7 mouse cellular contexts compared by ENCODE assay signal in genomic region chr2:71873474-71874322, GRCm38 (mm10). TPM values are rescaled to one million over a fixed set of nuclear protein-coding genes. Genes with fewer than 3 reads are reported as not detected.
A peak's percentile ranks its signal among the peaks of the same experiment; 100 is the strongest.
DNase-seq lines count a peak whose midpoint lies in the region; ATAC-seq and TF ChIP-seq lines count a peak whose summit lies in the region.

No protein-coding gene starts in this region.

- peak; percentile 71 for ATAC-seq in embryonic facial prominence, embryonic 15.5 days (ENCODE audit: insufficient number of reproducible peaks, low FRiP score, low TSS enrichment, low read depth)
- peak; percentile 50 for ATAC-seq in heart, embryonic 16.5 days (replicated peaks; ENCODE audit: extremely low read depth, insufficient read depth, low FRiP score)
- ATAC-seq in lung, postnatal 0 days, result peak; percentile 51

- peak; percentile 67 for DNase-seq in R1 (ENCODE audit: low read depth, low spot score)
- DNase-seq in kidney, postnatal 14 days, result peak; percentile 70
- peak; percentile 69 for DNase-seq in lung, postnatal 0 days (ENCODE audit: low spot score)
- DNase-seq in right cerebral cortex, postnatal 10 days (ENCODE audit: low spot score in 2 of 2), result peak; percentile 59 to 62

- H3K4me1 ChIP-seq in ES-Bruce4 (ENCODE audit: control insufficient read depth, insufficient read depth, low read length), result no peaks in the 10 kb centered on the region
- H3K4me1 ChIP-seq in embryonic facial prominence, embryonic 15.5 days, result peaks cover 19% of the 10 kb centered on the region
- peaks cover 30% of the 10 kb centered on the region for H3K4me1 ChIP-seq in heart, embryonic 16.5 days (ENCODE audit: control insufficient read depth, insufficient read depth, low read length)
- H3K4me1 ChIP-seq in lung, postnatal 0 days (ENCODE audit: insufficient read depth, low read depth, low read length), result peaks cover 8% of the 10 kb centered on the region; the same call in 1 of the 2 replicates

- no peak for TF ChIP-seq POLR2A in ES-Bruce4 (IDR thresholded peaks at IDR 0.05; ENCODE audit: insufficient read depth, low read length)

- H3K4me3 ChIP-seq in ES-Bruce4 (ENCODE audit: low read depth, low read length), result peak overlapping the region; percentile 77
- peak overlapping the region; percentile 77 for H3K4me3 ChIP-seq in embryonic facial prominence, embryonic 15.5 days (replicated peaks)
- H3K4me3 ChIP-seq in heart, embryonic 16.5 days (ENCODE audit: low read length), result peak overlapping the region; percentile 81
- H3K4me3 ChIP-seq in lung, postnatal 0 days (ENCODE audit: low read depth, low read length), result peak overlapping the region; percentile 74

- TF ChIP-seq CTCF in ES-Bruce4 (IDR thresholded peaks at IDR 0.05; ENCODE audit: low read depth, low read length), result no peak
- no peak for TF ChIP-seq CTCF in lung, postnatal 0 days (IDR thresholded peaks at IDR 0.05)

- 0 out of 2 replicates have a peak overlapping the region, but pooled peaks have one; percentile 3 for H3K27ac ChIP-seq in ES-Bruce4 (ENCODE audit: insufficient read depth, low read length)
- H3K27ac ChIP-seq in embryonic facial prominence, embryonic 15.5 days (replicated peaks), result peak overlapping the region; percentile 96
- peak overlapping the region; percentile 98 for H3K27ac ChIP-seq in heart, embryonic 16.5 days (ENCODE audit: low read length)
- H3K27ac ChIP-seq in lung, postnatal 0 days (ENCODE audit: low read length), result peak overlapping the region; percentile 91

- peaks cover 23% of the 10 kb centered on the region for H3K36me3 ChIP-seq in ES-Bruce4 (ENCODE audit: control insufficient read depth, insufficient read depth, low read length, poor library complexity, severe bottlenecking)
- H3K36me3 ChIP-seq in embryonic facial prominence, embryonic 15.5 days, result 0 out of 2 replicates have a peak, but pooled peaks cover 4% of the 10 kb centered on the region
- H3K36me3 ChIP-seq in heart, embryonic 16.5 days (ENCODE audit: control insufficient read depth, insufficient read depth), result no peaks in the 10 kb centered on the region
- no peaks in the 10 kb centered on the region for H3K36me3 ChIP-seq in lung, postnatal 0 days (ENCODE audit: insufficient read depth, low read length)

- peak overlapping the region; percentile 84 for H3K4me2 ChIP-seq in embryonic facial prominence, embryonic 15.5 days (replicated peaks)
- peak overlapping the region; percentile 76 for H3K4me2 ChIP-seq in heart, embryonic 16.5 days (ENCODE audit: low read depth, low read length)
- H3K4me2 ChIP-seq in lung, postnatal 0 days (replicated peaks; ENCODE audit: low read depth, low read length), result peak overlapping the region; percentile 90

- no peaks in the 10 kb centered on the region for H3K27me3 ChIP-seq in ES-Bruce4 (ENCODE audit: control insufficient read depth, insufficient read depth, low read length, poor library complexity, severe bottlenecking)
- no peaks in the 10 kb centered on the region for H3K27me3 ChIP-seq in embryonic facial prominence, embryonic 15.5 days
- no peaks in the 10 kb centered on the region for H3K27me3 ChIP-seq in heart, embryonic 16.5 days (ENCODE audit: control insufficient read depth, insufficient read depth, low read length)
- H3K27me3 ChIP-seq in lung, postnatal 0 days (replicated peaks; ENCODE audit: insufficient read depth, low read length), result no peaks in the 10 kb centered on the region

- H3K9me3 ChIP-seq in ES-Bruce4 (replicated peaks; ENCODE audit: control insufficient read depth, insufficient read depth, low read length, poor library complexity, severe bottlenecking), result no peaks in the 10 kb centered on the region
- no peaks in the 10 kb centered on the region for H3K9me3 ChIP-seq in embryonic facial prominence, embryonic 15.5 days (replicated peaks)
- H3K9me3 ChIP-seq in heart, embryonic 16.5 days (replicated peaks; ENCODE audit: control insufficient read depth, low read length), result no peaks in the 10 kb centered on the region
- no peaks in the 10 kb centered on the region for H3K9me3 ChIP-seq in lung, postnatal 0 days (ENCODE audit: low read length)

- H3K9ac ChIP-seq in ES-Bruce4 (ENCODE audit: low read depth, poor library complexity, severe bottlenecking), result peak overlapping the region; percentile 73
- H3K9ac ChIP-seq in embryonic facial prominence, embryonic 15.5 days, result peak overlapping the region; percentile 88
- peak overlapping the region; percentile 93 for H3K9ac ChIP-seq in heart, embryonic 16.5 days (ENCODE audit: low read length)
- peak overlapping the region; percentile 71 for H3K9ac ChIP-seq in lung, postnatal 0 days (replicated peaks; ENCODE audit: low read depth)

- no peak for TF ChIP-seq EP300 in ES-Bruce4 (IDR thresholded peaks at IDR 0.05; ENCODE audit: insufficient read depth, low read depth, low read length)
- TF ChIP-seq EP300 in lung, postnatal 0 days (IDR thresholded peaks at IDR 0.05), result no peak

- WGBS in embryonic facial prominence, embryonic 15.5 days, result 3% methylated on average over 51 of the region's 51 CpGs
- 2% methylated on average over 50 of the region's 51 CpGs for WGBS in heart, embryonic 16.5 days
- 1% methylated on average over 43 of the region's 51 CpGs for WGBS in lung, postnatal 0 days

RNA-seq across cellular contexts. Expression of gene Pdk1, which starts 0.7 kb away (rescaled TPM):
- 144 and 162 TPM in 2 replicates for polyA plus RNA-seq in ES-Bruce4 (2011; ENCODE audit: insufficient read depth, insufficient read length, low read depth, missing spikeins)
- 49.0 and 58.1 TPM in 2 replicates for polyA plus RNA-seq in embryonic facial prominence, embryonic 15.5 days (2015; fragmentation: Nextera tagmentation; extraction: Ambion mirVana)
- 112 and 118 TPM in 2 replicates for polyA plus RNA-seq in heart, embryonic 16.5 days (2015; fragmentation: Nextera tagmentation; extraction: Ambion mirVana)
- polyA plus RNA-seq in lung, postnatal 0 days (2015; fragmentation: Nextera tagmentation; extraction: Ambion mirVana), result 21.1 and 21.8 TPM in 2 replicates

Comparison
In these comparisons a context has a peak if more than half of its experiments do, and no peak if none do; other contexts are left out.
1. Peak in every context shown above with its lines: DNase-seq, ATAC-seq, H3K4me3 ChIP-seq and H3K27ac ChIP-seq.
2. H3K27ac ChIP-seq: peak in every context shown above with its lines; median percentile 98 in heart, embryonic 16.5 days; 96 in embryonic facial prominence, embryonic 15.5 days; 91 in lung, postnatal 0 days; 3 in ES-Bruce4.